Mouse (Mus musculus): Measurements from ENCODE around the gene Krt88.

Krt88 gene

DNA sequence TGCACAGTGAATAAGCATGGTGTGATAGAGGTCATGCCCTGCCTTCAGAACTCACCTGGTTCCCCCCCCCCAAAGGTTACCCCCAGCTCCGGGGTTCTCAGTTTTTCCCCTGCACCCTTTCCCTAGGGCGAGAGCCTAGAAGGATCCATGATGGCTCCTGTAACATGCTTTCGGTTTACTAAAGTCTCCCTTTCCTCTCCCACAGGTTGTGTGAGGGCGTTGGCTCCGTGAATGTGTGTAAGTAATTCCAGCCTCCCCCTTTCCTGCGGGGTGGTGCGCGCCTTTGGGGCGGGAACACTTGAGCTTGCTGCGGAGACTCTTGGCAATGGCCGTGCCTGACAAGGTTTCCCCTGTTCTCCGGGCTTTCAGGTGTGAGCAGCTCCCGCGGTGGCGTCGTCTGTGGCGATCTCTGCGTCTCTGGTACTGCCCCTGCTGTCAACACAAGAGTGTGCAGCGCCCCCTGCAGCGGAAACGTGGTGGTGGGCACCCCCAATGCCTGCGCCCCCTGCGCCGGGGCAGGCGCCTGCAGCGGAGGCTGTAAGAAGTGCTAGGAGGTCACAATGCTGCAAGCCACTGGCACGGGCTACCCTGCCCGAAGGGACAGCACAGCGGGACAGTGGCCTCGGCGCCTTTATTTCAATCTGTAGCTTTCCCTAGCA, 31.6 kb downstream of the Krt88 start:
- no peak for DNase-seq (ENCODE audit: low read depth)

DNA sequence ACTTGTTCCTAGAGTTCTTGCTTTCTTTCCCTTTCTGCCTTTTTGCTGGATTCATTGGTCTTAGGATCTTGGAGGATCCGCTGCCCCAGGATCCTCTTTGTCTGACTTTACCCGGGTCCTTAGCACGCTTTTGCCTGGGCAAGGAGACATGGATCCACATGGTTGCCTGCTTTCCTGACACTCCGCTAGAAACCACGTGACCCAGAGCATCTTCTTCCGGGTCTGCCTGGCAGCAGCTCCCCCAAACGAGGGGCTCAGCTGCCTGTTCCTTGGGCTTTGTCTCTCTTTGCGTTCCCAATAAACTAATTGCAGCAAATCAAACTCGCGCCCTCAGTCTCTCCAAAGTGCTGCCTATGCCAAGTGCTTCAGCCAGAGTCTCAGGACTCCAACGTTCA, 32.1 kb downstream of the Krt88 start:
- DNase-seq (ENCODE audit: low read depth), result no peak

DNA sequence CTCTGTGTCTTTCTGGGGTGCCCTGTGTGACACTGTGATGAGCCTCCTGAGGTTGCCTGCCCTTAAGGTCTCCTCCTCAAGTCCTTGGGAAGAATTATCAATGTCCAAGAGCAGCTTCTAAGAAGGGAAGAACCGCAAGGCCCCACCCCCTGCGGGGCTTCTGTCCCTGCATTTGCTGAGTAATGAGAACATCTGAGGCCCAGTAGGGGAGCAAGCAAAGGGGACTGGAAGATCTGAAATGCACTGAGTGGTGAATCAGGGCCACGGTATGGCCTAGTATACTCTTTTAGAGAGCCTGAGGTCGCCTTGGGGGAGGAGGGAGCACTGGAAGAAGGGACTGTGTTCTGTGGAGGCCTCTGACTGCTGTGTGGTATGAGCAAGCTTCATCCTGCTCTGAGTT, 34.5 kb downstream of the Krt88 start:
- DNase-seq (ENCODE audit: low read depth), result no peak

DNA sequence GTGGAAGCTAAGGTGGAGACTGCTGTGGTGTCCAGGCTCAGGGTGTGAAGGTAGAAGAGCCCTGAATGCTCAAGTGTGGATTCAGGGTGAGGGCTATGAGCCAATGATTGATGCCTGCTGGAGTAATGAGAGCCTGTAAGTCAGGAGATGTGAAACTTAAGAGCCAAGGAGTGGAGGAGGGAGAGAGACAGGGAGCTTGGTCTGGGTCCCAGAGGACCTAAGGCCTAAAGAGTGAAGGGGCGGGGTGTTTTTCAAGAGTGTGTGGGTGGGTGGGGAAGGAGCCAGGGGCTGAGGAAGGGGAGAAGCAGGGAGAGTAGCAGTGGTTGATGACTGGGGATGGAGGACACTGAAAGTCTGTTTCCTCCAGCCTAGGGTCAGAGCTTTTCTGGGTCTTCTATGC, 36.1 kb downstream of the Krt88 start:
- no peak for DNase-seq (ENCODE audit: low read depth)

DNA sequence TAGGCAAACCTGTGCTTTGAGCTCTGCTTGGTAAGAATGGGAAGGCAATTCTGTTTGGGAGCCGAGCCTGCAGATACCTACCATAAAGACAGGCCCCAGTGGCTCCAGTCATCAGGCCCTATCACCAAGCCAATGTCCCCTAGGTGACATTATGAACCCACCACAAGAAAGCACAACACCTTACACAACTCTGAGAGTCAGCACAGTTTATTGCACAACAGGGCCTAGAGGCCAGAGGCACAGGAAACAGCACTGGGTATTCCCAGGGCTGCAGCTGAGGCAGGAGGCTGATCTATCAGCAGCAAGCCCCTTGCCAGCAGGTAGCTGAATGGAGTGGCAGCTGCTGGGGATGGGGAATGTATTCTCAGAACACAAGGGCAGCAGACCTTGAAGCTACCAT, 37.4 kb downstream of the Krt88 start:
- DNase-seq (ENCODE audit: low read depth), result no peak

DNA sequence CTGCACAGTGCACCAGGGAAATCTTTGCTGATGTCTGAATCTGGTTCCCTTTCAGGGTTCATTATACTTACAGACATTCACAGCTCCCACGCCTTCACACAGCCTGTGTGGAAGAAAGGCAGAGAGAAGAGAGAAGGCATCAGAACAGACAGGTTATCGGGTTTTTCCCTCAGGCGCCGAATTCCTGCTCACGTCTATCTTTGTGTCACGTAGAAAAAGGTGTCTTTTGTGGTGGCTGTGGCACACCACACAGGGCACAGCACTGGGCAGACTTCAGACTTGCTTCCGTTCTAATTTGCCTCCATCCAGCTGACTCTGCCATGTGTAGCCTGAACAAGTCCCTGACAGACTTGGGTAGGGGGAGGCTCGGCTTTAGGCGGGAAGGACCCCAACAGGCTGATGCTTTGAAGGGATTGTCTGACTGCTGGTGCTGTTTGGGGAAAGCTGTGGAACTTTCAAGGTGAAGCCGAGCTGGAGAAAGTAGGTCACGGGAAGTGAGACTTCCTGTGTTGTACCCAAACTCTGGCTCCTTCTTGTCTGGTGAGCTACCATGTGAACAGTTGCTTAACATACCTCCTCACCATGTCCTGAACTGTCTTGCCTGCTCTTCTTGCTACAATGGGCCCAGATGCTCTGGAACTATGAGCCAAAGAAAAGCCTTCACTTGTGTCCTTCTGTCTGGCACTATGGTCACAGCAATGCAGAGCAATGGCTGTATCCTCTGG, 38.5 kb downstream of the Krt88 start:
- DNase-seq (ENCODE audit: low read depth), result no peak

DNA sequence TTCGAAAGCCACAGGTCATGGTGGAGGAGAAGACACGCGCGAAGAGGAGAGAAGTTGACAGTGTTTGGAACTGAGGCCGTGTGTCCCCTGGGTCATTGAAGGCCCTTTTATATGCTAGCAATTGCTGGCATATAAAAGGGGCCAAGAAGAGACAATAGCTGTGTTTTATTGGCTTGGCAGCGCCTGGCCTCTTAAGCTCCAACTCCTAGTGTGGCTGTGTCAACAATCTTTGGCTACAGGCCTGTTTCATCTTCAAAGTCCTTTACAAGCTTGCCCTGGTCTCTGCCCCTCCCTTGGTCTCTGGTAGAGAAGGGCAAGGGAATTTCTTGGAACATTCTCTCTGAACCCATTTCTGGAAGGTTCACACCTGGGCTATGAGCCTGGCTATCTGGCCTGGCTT, 43.9 kb downstream of the Krt88 start, which contains the start of gene Krt83:
Krt83 (minus strand) TSS at position 82 of the 400 bp plus-strand sequence.
- DNase-seq (ENCODE audit: low read depth), result no peak

DNA sequence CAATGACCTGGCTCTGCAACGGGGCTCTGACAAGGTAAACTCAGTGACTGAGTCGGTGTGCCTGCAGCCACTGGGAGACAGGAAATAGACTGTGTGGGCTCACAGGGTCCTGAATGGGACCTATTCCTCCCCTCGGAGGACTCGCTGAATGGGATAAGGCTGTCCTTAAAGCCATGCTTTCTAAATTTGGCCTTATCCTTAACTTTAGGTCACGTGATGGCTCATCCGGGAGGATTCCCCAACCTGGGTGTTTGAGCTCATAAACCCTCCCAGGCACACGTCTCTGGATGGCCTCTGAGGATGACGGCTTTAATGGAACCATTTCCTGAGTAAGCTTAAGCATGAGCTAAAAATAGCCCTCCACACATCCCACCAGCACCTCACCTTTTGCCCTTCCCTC, 45.2 kb downstream of the Krt88 start:
- DNase-seq (ENCODE audit: low read depth), result no peak

DNA sequence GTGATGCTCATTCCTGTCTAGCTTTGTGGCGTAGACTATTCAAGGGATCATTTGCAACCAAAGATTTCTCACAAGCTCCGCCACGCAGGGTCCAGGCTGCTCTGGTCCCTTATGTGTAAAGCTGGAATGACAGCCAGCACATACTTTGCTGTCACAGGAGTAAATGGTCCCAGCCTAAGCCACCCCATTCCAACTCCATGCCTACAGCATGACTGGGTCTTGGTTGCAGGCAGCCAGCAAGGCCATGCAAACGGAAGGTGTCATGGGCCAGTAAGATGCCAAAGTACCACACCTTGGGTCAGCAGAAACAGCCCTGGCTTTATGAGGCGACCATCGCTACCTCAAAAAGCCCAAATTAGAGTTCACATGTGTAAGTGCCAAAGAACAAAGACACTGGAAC, 46.2 kb downstream of the Krt88 start:
- DNase-seq (ENCODE audit: low read depth), result no peak

DNA sequence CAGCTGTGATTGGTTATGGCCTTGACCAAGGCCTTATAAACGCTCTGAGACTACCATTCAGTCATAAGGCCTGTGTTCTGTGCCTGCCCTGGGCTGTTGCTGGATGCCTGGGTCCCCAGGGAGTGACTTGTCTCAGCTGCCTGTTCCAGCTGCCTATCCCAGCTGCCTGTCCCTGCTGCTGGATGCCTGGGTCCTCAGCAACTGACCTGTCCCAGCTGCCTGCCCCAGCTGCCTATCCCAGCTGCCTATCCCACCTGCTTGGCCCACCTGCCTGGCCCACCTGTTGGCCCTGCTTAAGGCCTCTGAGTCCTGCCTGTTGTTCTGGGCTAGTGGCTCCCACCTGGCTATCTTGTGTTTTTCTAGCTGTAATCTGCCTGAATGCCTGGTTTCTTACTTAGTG, 46.7 kb downstream of the Krt88 start:
- no peak for DNase-seq (ENCODE audit: low read depth)

DNA sequence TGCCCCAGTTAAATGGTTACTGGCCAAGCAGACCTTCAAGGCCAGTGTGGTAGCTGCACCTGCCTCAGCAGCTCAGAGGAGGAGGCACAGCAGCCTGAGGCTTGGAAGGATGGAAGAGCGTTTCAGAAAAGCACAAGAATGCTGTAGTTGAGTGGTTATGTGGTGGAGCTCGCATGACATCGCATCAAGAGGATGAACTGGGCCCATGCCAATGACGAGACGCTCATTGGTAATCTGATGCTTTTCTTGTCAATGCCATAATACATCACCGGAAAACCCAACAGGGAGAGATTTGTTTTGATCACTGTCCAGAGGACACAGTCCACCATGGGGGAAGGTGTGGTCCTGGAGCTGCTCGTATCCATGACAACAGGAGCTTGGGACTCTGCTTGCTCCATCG, 47.7 kb downstream of the Krt88 start:
- no peak for DNase-seq (ENCODE audit: low read depth)

DNA sequence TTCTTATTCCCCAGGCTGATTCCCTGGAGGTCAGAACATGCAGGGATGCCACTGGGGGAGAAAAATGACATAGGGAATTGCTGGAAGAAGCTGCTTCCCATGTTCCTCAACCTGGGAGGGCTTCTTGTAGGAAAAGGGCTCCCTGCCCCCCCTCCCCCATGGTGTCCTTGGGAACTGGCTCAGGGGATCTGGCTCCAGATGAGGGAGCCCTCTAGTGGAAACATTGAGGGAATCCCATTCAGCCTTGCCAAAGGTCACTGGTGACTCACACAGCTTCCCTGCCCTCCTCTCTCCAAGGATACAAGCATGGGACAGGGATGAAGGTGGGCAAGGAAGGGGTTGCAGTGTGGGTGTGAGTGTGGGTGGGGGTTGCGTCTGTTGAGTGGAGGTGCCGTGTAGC, 49.6 kb downstream of the Krt88 start:
- DNase-seq (ENCODE audit: low read depth), result no peak

Data from c-Kit-positive CD71-positive TER-119-negative erythroid progenitor cells, embryonic 14.5 days (primary cell).